Mouse (Mus musculus): ENCODE results near the gene Ctnnd1. TPM values are rescaled to one million over a fixed set of nuclear protein-coding genes. Genes with fewer than 3 reads are reported as not detected.

Ctnnd1 gene
- total and polyA plus RNA-seq, 3 experiments: 11.5 to 31.6 TPM; not detected in 1

DNA sequence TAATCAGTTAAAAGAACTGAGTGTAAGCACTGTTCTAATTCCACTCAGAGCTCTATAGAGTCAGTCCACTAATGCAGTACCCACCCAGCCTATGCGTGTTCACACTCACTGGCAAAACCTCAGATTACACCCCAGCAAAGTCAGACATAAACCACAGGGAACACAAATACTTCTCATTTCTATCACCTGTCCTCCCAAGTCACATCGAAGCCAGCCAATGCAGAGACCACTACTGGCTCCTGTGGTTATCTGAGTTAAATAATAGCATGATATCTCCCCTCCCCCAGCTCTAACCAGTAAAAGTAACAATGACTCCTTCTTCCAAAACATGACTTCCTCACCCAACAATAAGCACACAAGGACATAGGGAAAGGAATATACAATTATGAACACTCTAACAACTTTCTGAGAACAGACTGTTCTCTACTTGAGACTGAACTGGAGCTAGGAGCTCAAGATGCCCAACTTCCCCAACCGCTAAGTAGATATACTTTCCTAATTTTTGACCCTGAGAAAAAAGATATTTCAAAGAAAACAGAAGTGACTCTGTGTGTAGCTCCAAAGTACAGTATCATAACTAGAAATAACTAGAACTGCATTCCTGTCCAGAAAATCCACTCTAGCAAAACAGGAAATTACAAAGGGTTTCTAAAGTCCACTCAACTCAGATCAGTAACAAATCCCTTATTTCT, 27.0 kb downstream of the Ctnnd1 start:
- Histone ChIP-seq H3K9me3 (replicated peaks; ENCODE audit: insufficient read depth, low read length) (no peaks in the 10 kb centered on the region), H3K9ac (ENCODE audit: control insufficient read depth, low read depth, low read length, poor library complexity, severe bottlenecking) (no peak overlapping the region), H3K27ac (ENCODE audit: control insufficient read depth, low read depth, low read length) (no peak overlapping the region), H3K4me1 (ENCODE audit: control insufficient read depth in 1 of 2, insufficient read depth in 2 of 2, low read length in 2 of 2) (peaks cover 13 to 21% of the 10 kb centered on the region in 2 experiments), H3K36me3 (ENCODE audit: control insufficient read depth in 1 of 2, insufficient read depth in 2 of 2, low read length in 2 of 2) (peaks cover 3 to 37% of the 10 kb centered on the region in 2 experiments; a peak in 3 of 4 replicates), H3K4me3 (ENCODE audit: control insufficient read depth in 1 of 2, insufficient read depth in 1 of 2, low read depth in 2 of 2, low read length in 2 of 2) (no peak overlapping the region), H3K27me3 (ENCODE audit: control insufficient read depth in 1 of 2, insufficient read depth in 2 of 2, low read length in 2 of 2) (no peaks in the 10 kb centered on the region), H3K79me2 (ENCODE audit: control insufficient read depth, insufficient read depth, low read length, poor library complexity) (peaks cover 6% of the 10 kb centered on the region; the same call in 1 of the 2 replicates)
- DNase-seq (ENCODE audit: low read depth, low spot score): peak; percentile 48
- TF ChIP-seq MAFK (IDR thresholded peaks at IDR 0.05; ENCODE audit: borderline replicate concordance, low read depth, low read length) (no peak), RCOR1 (IDR thresholded peaks at IDR 0.05; ENCODE audit: low read depth, low read length) (no peak), EP300 (IDR thresholded peaks at IDR 0.05; ENCODE audit: low read depth in 1 of 2, low read length in 2 of 2) (no peak), UBTF (IDR thresholded peaks at IDR 0.05; ENCODE audit: borderline replicate concordance, insufficient read depth, low read depth, low read length) (no peak), E2F4 (IDR thresholded peaks at IDR 0.05; ENCODE audit: borderline replicate concordance, low read depth, low read length) (no peak), CHD1 (IDR thresholded peaks at IDR 0.05; ENCODE audit: low read depth, low read length) (no peak), MYC (IDR thresholded peaks at IDR 0.05; ENCODE audit: low read depth, low read length) (no peak), POLR2AphosphoS5 (IDR thresholded peaks at IDR 0.05; ENCODE audit: borderline replicate concordance, low read depth, low read length) (no peak), MYB (IDR thresholded peaks at IDR 0.05; ENCODE audit: low read depth, low read length) (no peak), TAL1 (IDR thresholded peaks at IDR 0.05; ENCODE audit: low read length) (no peak), SMC3 (IDR thresholded peaks at IDR 0.05; ENCODE audit: low read depth, low read length) (no peak), GABPA (IDR thresholded peaks at IDR 0.05; ENCODE audit: low read depth, low read length) (no peak), BHLHE40 (IDR thresholded peaks at IDR 0.05; ENCODE audit: borderline replicate concordance, low read depth, low read length) (no peak), NELFE (IDR thresholded peaks at IDR 0.05; ENCODE audit: low read depth, low read length) (no peak), KAT2A (conservative IDR thresholded peaks at IDR 0.05; ENCODE audit: low read depth, low read length) (no peak), MAX (IDR thresholded peaks at IDR 0.05; ENCODE audit: low read length) (no peak), POLR2A (IDR thresholded peaks at IDR 0.05; ENCODE audit: control insufficient read depth in 1 of 2, insufficient read depth in 1 of 2, low read depth in 1 of 2, low read length in 2 of 2, poor library complexity in 1 of 2) (no peak), CTCF (IDR thresholded peaks at IDR 0.05 in 2 of 3, conservative IDR thresholded peaks at IDR 0.05 in 1 of 3; ENCODE audit: control insufficient read depth in 1 of 3, insufficient read depth in 1 of 3, low read depth in 2 of 3, low read length in 3 of 3, poor library complexity in 1 of 3, severe bottlenecking in 1 of 3) (no peak), TBP (IDR thresholded peaks at IDR 0.05; ENCODE audit: low read depth, low read length) (no peak), NRF1 (IDR thresholded peaks at IDR 0.05; ENCODE audit: insufficient read depth, low read depth, low read length, poor library complexity, severe bottlenecking) (no peak)

- no peak overlapping the region for H3K4me3 ChIP-seq (ENCODE audit: control insufficient read depth in 1 of 2, insufficient read depth in 1 of 2, low read depth in 2 of 2, low read length in 2 of 2)
- peaks cover 3 to 39% of the 10 kb centered on the region in 2 experiments for H3K36me3 ChIP-seq (ENCODE audit: control insufficient read depth in 1 of 2, insufficient read depth in 2 of 2, low read length in 2 of 2)
- no peaks in the 10 kb centered on the region for H3K27me3 ChIP-seq (ENCODE audit: control insufficient read depth in 1 of 2, insufficient read depth in 2 of 2, low read length in 2 of 2)
- H3K9me3 ChIP-seq (replicated peaks; ENCODE audit: insufficient read depth, low read length): no peaks in the 10 kb centered on the region
- H3K79me2 ChIP-seq (ENCODE audit: control insufficient read depth, insufficient read depth, low read length, poor library complexity): peaks cover 6% of the 10 kb centered on the region; the same call in 1 of the 2 replicates
- H3K27ac ChIP-seq (ENCODE audit: control insufficient read depth, low read depth, low read length): no peak overlapping the region
- no peak for DNase-seq (ENCODE audit: low read depth, low spot score)
- no peak overlapping the region for H3K9ac ChIP-seq (ENCODE audit: control insufficient read depth, low read depth, low read length, poor library complexity, severe bottlenecking)
- H3K4me1 ChIP-seq (ENCODE audit: control insufficient read depth in 1 of 2, insufficient read depth in 2 of 2, low read length in 2 of 2): peaks cover 13 to 21% of the 10 kb centered on the region in 2 experiments
- TF ChIP-seq EP300 (IDR thresholded peaks at IDR 0.05; ENCODE audit: low read depth in 1 of 2, low read length in 2 of 2): peak in 1 of 2 experiments; percentile 25; a peak in 1 of 4 replicates
- no peak for TF ChIP-seq MEF2A (IDR thresholded peaks at IDR 0.05; ENCODE audit: extremely low read depth, insufficient replicate concordance, low read depth, low read length, poor library complexity, severe bottlenecking)
- peak; percentile 52; the same call in 1 of the 2 replicates for TF ChIP-seq RCOR1 (IDR thresholded peaks at IDR 0.05; ENCODE audit: low read depth, low read length)
- TF ChIP-seq UBTF (IDR thresholded peaks at IDR 0.05; ENCODE audit: borderline replicate concordance, insufficient read depth, low read depth, low read length): no peak
- TF ChIP-seq ZC3H11A (IDR thresholded peaks at IDR 0.05; ENCODE audit: low read depth, low read length): no peak
Measured at GRCm38 (mm10) chr2:84622668-84623067, 27.9 kb downstream of the Ctnnd1 start.
